Mouse (Mus musculus): Measurements from ENCODE around the gene Gpr39.

- no peak for TF ChIP-seq POLR2A (IDR thresholded peaks at IDR 0.05; ENCODE audit: borderline replicate concordance, control insufficient read depth, low read depth, low read length)
- no peak for TF ChIP-seq CTCF (IDR thresholded peaks at IDR 0.05; ENCODE audit: control insufficient read depth, insufficient read depth, low read length)
Observed at GRCm38 (mm10) chr1:125663104-125663503, 13.7 kb upstream of the Gpr39 start.

Measured in bone marrow, adult 2 months (tissue).